Mouse (Mus musculus): ENCODE data around the gene Kpna3. TPM values are rescaled to one million over a fixed set of nuclear protein-coding genes. Genes with fewer than 3 reads are reported as not detected.
A peak's percentile ranks its signal among the peaks of the same experiment; 100 is the strongest.
"Not testable (repeated sequence)": the region's sequence is repeated elsewhere in the genome, so short reads cannot be mapped to it uniquely, and the experiment has no call there.

The Kpna3 gene
- total RNA-seq (2015) (39.1 and 42.8 TPM in 2 replicates), total RNA-seq (2017) (21.6 and 26.8 TPM in 2 replicates)

- ATAC-seq (ENCODE audit: poor library complexity, severe bottlenecking): peak; percentile 93
Measured at GRCm38 (mm10) chr14:61439661-61440559, at the start of gene Kpna3. Gene Kpna3, minus strand, starts transcription at chr14:61439874.

GRCm38 (mm10) chr14:61460365-61460764, 20.7 kb upstream of the Kpna3 start:
- ATAC-seq (ENCODE audit: poor library complexity, severe bottlenecking): peak; percentile 58

- no peak for ATAC-seq (ENCODE audit: poor library complexity, severe bottlenecking)
Measured at GRCm38 (mm10) chr14:61457468-61457867, 17.8 kb upstream of the Kpna3 start.

GRCm38 (mm10) chr14:61455571-61455970, 15.9 kb upstream of the Kpna3 start:
- ATAC-seq (ENCODE audit: poor library complexity, severe bottlenecking): no peak

- no peak for ATAC-seq (ENCODE audit: poor library complexity, severe bottlenecking)
Measured at GRCm38 (mm10) chr14:61453032-61453431, 13.4 kb upstream of the Kpna3 start.

- ATAC-seq (ENCODE audit: poor library complexity, severe bottlenecking): 0 out of 2 replicates have a peak, but pooled peaks have one; percentile 27
Measured at GRCm38 (mm10) chr14:61452481-61452880, 12.8 kb upstream of the Kpna3 start.

GRCm38 (mm10) chr14:61447775-61448174, 8.1 kb upstream of the Kpna3 start:
- ATAC-seq (ENCODE audit: poor library complexity, severe bottlenecking): no peak

GRCm38 (mm10) chr14:61439141-61439660, 473 bp downstream of the Kpna3 start:
- ATAC-seq (ENCODE audit: poor library complexity, severe bottlenecking): peak; percentile 20

- ATAC-seq (ENCODE audit: poor library complexity, severe bottlenecking): no peak
Measured at GRCm38 (mm10) chr14:61438171-61438945, 1.3 kb downstream of the Kpna3 start.

- no peak for ATAC-seq (ENCODE audit: poor library complexity, severe bottlenecking)
Measured at GRCm38 (mm10) chr14:61436866-61437265, 2.8 kb downstream of the Kpna3 start.

GRCm38 (mm10) chr14:61428126-61428787, 11.4 kb downstream of the Kpna3 start:
- no peak for ATAC-seq (ENCODE audit: poor library complexity, severe bottlenecking)

- ATAC-seq (ENCODE audit: poor library complexity, severe bottlenecking): not testable (repeated sequence)
Measured at GRCm38 (mm10) chr14:61427095-61427494, 12.6 kb downstream of the Kpna3 start.

- no peak for ATAC-seq (ENCODE audit: poor library complexity, severe bottlenecking)
Measured at GRCm38 (mm10) chr14:61425080-61425665, 14.5 kb downstream of the Kpna3 start.

GRCm38 (mm10) chr14:61415719-61416118, 24.0 kb downstream of the Kpna3 start:
- no peak for ATAC-seq (ENCODE audit: poor library complexity, severe bottlenecking)

GRCm38 (mm10) chr14:61415311-61415710, 24.4 kb downstream of the Kpna3 start:
- no peak for ATAC-seq (ENCODE audit: poor library complexity, severe bottlenecking)

GRCm38 (mm10) chr14:61414808-61415207, 24.9 kb downstream of the Kpna3 start:
- no peak for ATAC-seq (ENCODE audit: poor library complexity, severe bottlenecking)

GRCm38 (mm10) chr14:61414199-61414598, 25.5 kb downstream of the Kpna3 start:
- no peak for ATAC-seq (ENCODE audit: poor library complexity, severe bottlenecking)

GRCm38 (mm10) chr14:61413686-61414085, 26.0 kb downstream of the Kpna3 start:
- no peak for ATAC-seq (ENCODE audit: poor library complexity, severe bottlenecking)

GRCm38 (mm10) chr14:61410020-61410419, 29.7 kb downstream of the Kpna3 start:
- no peak for ATAC-seq (ENCODE audit: poor library complexity, severe bottlenecking)

- 0 out of 2 replicates have a peak, but pooled peaks have one; percentile 33 for ATAC-seq (ENCODE audit: poor library complexity, severe bottlenecking)
Measured at GRCm38 (mm10) chr14:61407055-61407454, 32.6 kb downstream of the Kpna3 start.
